Mouse (Mus musculus) hindbrain, embryonic 11.5 days (tissue): ENCODE results near the gene Ntf3. TPM values are rescaled to one million over a fixed set of nuclear protein-coding genes. Genes with fewer than 3 reads are reported as not detected.

Experiments
- ATAC-seq: fragments of 200-750 bp; cut with Nextera tagmentation; 2 replicates; pipeline ENCODE4 v1.8.0; 2017; ENCODE audit warnings: mild to moderate bottlenecking, moderate TSS enrichment, moderate library complexity; ENCODE audit not compliant: low FRiP score
- DNase-seq: peaks from one replicate; pipeline ENCODE4 v3.0.0-alpha.2; 2015; ENCODE audit warnings: low spot score
- H3K27ac ChIP-seq: fragments of 300-500 bp; sonication (generic); 2 replicates; pipeline ENCODE4 v1.5.1; 2014; ENCODE audit warnings: mild to moderate bottlenecking, low read depth, low read length
- H3K27me3 ChIP-seq: fragments of 300-500 bp; sonication (generic); 2 replicates; pipeline ENCODE4 v1.6.1; 2014; ENCODE audit warnings: mild to moderate bottlenecking, low read length, moderate library complexity, mixed read lengths; ENCODE audit not compliant: control insufficient read depth, insufficient read depth
- H3K36me3 ChIP-seq: fragments of 300-500 bp; sonication (generic); 2 replicates; pipeline ENCODE4 v1.6.1; 2014; ENCODE audit warnings: mild to moderate bottlenecking, low read length, moderate library complexity, mixed read lengths; ENCODE audit not compliant: control insufficient read depth, insufficient read depth
- H3K4me1 ChIP-seq: fragments of 300-500 bp; sonication (generic); replicated peaks from 2 replicates; pipeline ENCODE4 v1.6.1; 2014; ENCODE audit warnings: low read length, mixed read lengths; ENCODE audit not compliant: control insufficient read depth, insufficient read depth
- H3K4me2 ChIP-seq: fragments of 300-500 bp; sonication (generic); replicated peaks from 2 replicates; pipeline ENCODE4 v1.6.1; 2014; ENCODE audit warnings: mild to moderate bottlenecking, low read depth, low read length
- H3K4me3 ChIP-seq: fragments of 300-500 bp; sonication (generic); 2 replicates; pipeline ENCODE4 v1.5.1; 2014; ENCODE audit warnings: low read depth, low read length
- H3K9ac ChIP-seq: fragments of 300-500 bp; sonication (generic); 2 replicates; pipeline ENCODE4 v1.6.1; 2014; ENCODE audit warnings: low read depth, low read length
- H3K9me3 ChIP-seq: fragments of 300-500 bp; sonication (generic); 2 replicates; pipeline ENCODE4 v1.6.1; 2016; ENCODE audit warnings: low read length; ENCODE audit not compliant: control insufficient read depth
- WGBS: fragments of 180-500 bp; shearing (Covaris S2); extraction: QIAGEN DNeasy Blood & Tissue Kit; methylation state at CpG from one replicate; pipeline ENCODE4 v1.1.7; 2014; 5-methylcytosine and 5-hydroxymethylcytosine counted together
- polyA plus RNA-seq: library from polyadenylated mRNA; unstranded; fragments of >200 nt; fragmentation: Nextera tagmentation; extraction: Ambion mirVana; gene quantifications from 2 replicates; pipeline ENCODE4 v1.2.1, GENCODE M21; 2014

Gene Ntf3
- polyA plus RNA-seq, 1 experiment from 2014 or later, result 5.8 TPM

GRCm38 (mm10) chr6:126088489-126089265 lies 78.0 kb downstream of the Ntf3 start:
- Histone ChIP-seq H3K4me3 (no peak overlapping the region), H3K9me3 (no peaks in the 10 kb centered on the region), H3K36me3 (no peaks in the 10 kb centered on the region), H3K27me3 (no peaks in the 10 kb centered on the region), H3K4me1 (no peaks in the 10 kb centered on the region), H3K4me2 (no peak overlapping the region), H3K9ac (no peak overlapping the region), H3K27ac (no peak overlapping the region)
- ATAC-seq, result no peak
- 86% methylated on average over 12 of the region's 12 CpGs for WGBS
- DNase-seq, result no peak

GRCm38 (mm10) chr6:126086321-126086950 lies 80.3 kb downstream of the Ntf3 start:
- H3K27ac ChIP-seq, result no peak overlapping the region
- H3K4me1 ChIP-seq, result no peaks in the 10 kb centered on the region
- H3K27me3 ChIP-seq, result no peaks in the 10 kb centered on the region
- no peak for ATAC-seq
- no peak overlapping the region for H3K4me3 ChIP-seq
- no peaks in the 10 kb centered on the region for H3K9me3 ChIP-seq
- no peaks in the 10 kb centered on the region for H3K36me3 ChIP-seq
- no peak for DNase-seq
- 74% methylated on average over 3 of the region's 3 CpGs for WGBS
- H3K4me2 ChIP-seq, result no peak overlapping the region
- no peak overlapping the region for H3K9ac ChIP-seq

GRCm38 (mm10) chr6:126080531-126080930 lies 86.2 kb downstream of the Ntf3 start:
- Histone ChIP-seq H3K27ac (no peak overlapping the region), H3K4me2 (no peak overlapping the region), H3K9ac (no peak overlapping the region), H3K9me3 (no peaks in the 10 kb centered on the region), H3K4me1 (no peaks in the 10 kb centered on the region), H3K27me3 (no peaks in the 10 kb centered on the region), H3K36me3 (no peaks in the 10 kb centered on the region), H3K4me3 (no peak overlapping the region)
- 84% methylated on average over 3 of the region's 3 CpGs for WGBS
- ATAC-seq (no peak), DNase-seq (no peak)

- 81% methylated on average over 3 of the region's 3 CpGs for WGBS
- H3K4me2 ChIP-seq, result no peak overlapping the region
- no peak for DNase-seq
- H3K4me3 ChIP-seq, result no peak overlapping the region
- no peak for ATAC-seq
- H3K27me3 ChIP-seq, result no peaks in the 10 kb centered on the region
- no peaks in the 10 kb centered on the region for H3K4me1 ChIP-seq
- H3K9ac ChIP-seq, result no peak overlapping the region
- no peaks in the 10 kb centered on the region for H3K36me3 ChIP-seq
- H3K27ac ChIP-seq, result no peak overlapping the region
- no peaks in the 10 kb centered on the region for H3K9me3 ChIP-seq
Observed at GRCm38 (mm10) chr6:126057706-126058105, 109.0 kb downstream of the Ntf3 start.

- ATAC-seq (no peak), DNase-seq (no peak)
- Histone ChIP-seq H3K4me2 (no peak overlapping the region), H3K4me1 (no peaks in the 10 kb centered on the region), H3K9ac (no peak overlapping the region), H3K27ac (no peak overlapping the region), H3K27me3 (no peaks in the 10 kb centered on the region), H3K4me3 (no peak overlapping the region), H3K9me3 (no peaks in the 10 kb centered on the region), H3K36me3 (no peaks in the 10 kb centered on the region)
- whole genome bisulfite sequencing, result 86% methylated on average over 5 of the region's 5 CpGs
Observed at GRCm38 (mm10) chr6:126053136-126053535, 113.6 kb downstream of the Ntf3 start.
